Mouse (Mus musculus) heart, adult 11 months (tissue): Measurements from ENCODE around the gene Uqcr11.

Experiments used
- DNase-seq: peaks from one replicate; pipeline ENCODE4 v3.0.0; 2022

Uqcr11 gene

GRCm38 (mm10) chr10:80430375-80430980, 23.8 kb upstream of the Uqcr11 start:
- DNase-seq: no peak

GRCm38 (mm10) chr10:80429800-80430199, 23.2 kb upstream of the Uqcr11 start:
- DNase-seq: peak; percentile 89

GRCm38 (mm10) chr10:80425041-80425440, 18.4 kb upstream of the Uqcr11 start:
- no peak for DNase-seq

GRCm38 (mm10) chr10:80423562-80423961, 16.9 kb upstream of the Uqcr11 start:
- no peak for DNase-seq

GRCm38 (mm10) chr10:80421651-80422472, 15.2 kb upstream of the Uqcr11 start:
- DNase-seq: no peak

GRCm38 (mm10) chr10:80421208-80421607, 14.6 kb upstream of the Uqcr11 start:
- no peak for DNase-seq

GRCm38 (mm10) chr10:80420729-80421128, 14.1 kb upstream of the Uqcr11 start:
- no peak for DNase-seq

- no peak for DNase-seq
Observed at GRCm38 (mm10) chr10:80419419-80419818, 12.8 kb upstream of the Uqcr11 start.

GRCm38 (mm10) chr10:80418311-80418710, 11.7 kb upstream of the Uqcr11 start:
- no peak for DNase-seq

GRCm38 (mm10) chr10:80417841-80418240, 11.2 kb upstream of the Uqcr11 start:
- DNase-seq: no peak

- no peak for DNase-seq
Observed at GRCm38 (mm10) chr10:80417371-80417770, 10.7 kb upstream of the Uqcr11 start.

- no peak for DNase-seq
Observed at GRCm38 (mm10) chr10:80415566-80415965, 8.9 kb upstream of the Uqcr11 start.

GRCm38 (mm10) chr10:80412656-80413541, 6.3 kb upstream of the Uqcr11 start:
- DNase-seq: peak; percentile 97

GRCm38 (mm10) chr10:80407924-80408323, 1.3 kb upstream of the Uqcr11 start:
- DNase-seq: no peak

- peak; percentile 92 for DNase-seq
Observed at GRCm38 (mm10) chr10:80405481-80406173, 1.0 kb downstream of the Uqcr11 start.

- peak; percentile 91 for DNase-seq
Observed at GRCm38 (mm10) chr10:80403044-80403692, 3.5 kb downstream of the Uqcr11 start.

GRCm38 (mm10) chr10:80400704-80401161, 5.9 kb downstream of the Uqcr11 start:
- no peak for DNase-seq

- DNase-seq: no peak
Observed at GRCm38 (mm10) chr10:80399973-80400703, 6.5 kb downstream of the Uqcr11 start.

GRCm38 (mm10) chr10:80399191-80399972, 7.2 kb downstream of the Uqcr11 start, which contains the start of gene Mbd3:
Gene Mbd3 (minus strand): TSS chr10:80399550.
- peak; percentile 100 for DNase-seq

- DNase-seq: peak; percentile 100
Observed at GRCm38 (mm10) chr10:80398719-80399190, 7.9 kb downstream of the Uqcr11 start.
